Mouse (Mus musculus): ENCODE results near the gene Tnfaip1. TPM values are rescaled to one million over a fixed set of nuclear protein-coding genes. Genes with fewer than 3 reads are reported as not detected.

The Tnfaip1 gene
- polyA plus RNA-seq, 1 experiment = 14.3 TPM

DNA sequence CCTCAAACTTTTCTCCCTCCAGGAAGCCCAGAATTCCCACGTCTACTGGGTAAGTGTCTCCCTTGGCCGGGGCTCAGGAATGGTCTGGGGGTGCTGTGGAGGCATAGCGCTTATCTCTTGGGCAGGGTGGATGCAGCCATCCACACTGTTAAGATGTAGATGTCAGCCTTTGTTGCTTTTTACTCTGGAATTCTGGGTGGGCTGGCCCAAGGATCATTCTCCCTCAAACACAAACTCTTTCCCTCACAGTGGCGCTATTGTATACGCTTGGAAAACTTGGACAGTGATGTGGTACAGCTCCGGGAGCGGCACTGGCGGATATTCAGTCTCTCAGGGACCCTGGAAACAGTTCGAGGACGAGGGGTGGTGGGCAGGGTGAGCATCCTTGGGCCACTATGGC lies 17.2 kb downstream of the Tnfaip1 start:
- TF ChIP-seq CTCF (IDR thresholded peaks at IDR 0.05; ENCODE audit: borderline replicate concordance, control insufficient read depth, extremely low read depth, insufficient read depth, low read length, poor library complexity) (no peak), POLR2A (IDR thresholded peaks at IDR 0.05; ENCODE audit: control insufficient read depth, extremely low read depth, insufficient read depth, low read length, poor library complexity) (no peak)
- DNase-seq = no peak
- H3K36me3 ChIP-seq (ENCODE audit: control insufficient read depth, insufficient read depth, low read length) = peaks cover 40% of the 10 kb centered on the region
- H3K4me1 ChIP-seq (replicated peaks; ENCODE audit: control insufficient read depth, insufficient read depth, low read length) = no peaks in the 10 kb centered on the region
- H3K4me3 ChIP-seq (ENCODE audit: control insufficient read depth, insufficient read depth, low read length) = no peak overlapping the region
- H3K27ac ChIP-seq (ENCODE audit: control insufficient read depth, insufficient read depth, low read length) = no peak overlapping the region
- H3K27me3 ChIP-seq (ENCODE audit: control insufficient read depth, insufficient read depth, low read length) = no peaks in the 10 kb centered on the region
- 98% methylated on average over 10 of the region's 10 CpGs for WGBS

DNA sequence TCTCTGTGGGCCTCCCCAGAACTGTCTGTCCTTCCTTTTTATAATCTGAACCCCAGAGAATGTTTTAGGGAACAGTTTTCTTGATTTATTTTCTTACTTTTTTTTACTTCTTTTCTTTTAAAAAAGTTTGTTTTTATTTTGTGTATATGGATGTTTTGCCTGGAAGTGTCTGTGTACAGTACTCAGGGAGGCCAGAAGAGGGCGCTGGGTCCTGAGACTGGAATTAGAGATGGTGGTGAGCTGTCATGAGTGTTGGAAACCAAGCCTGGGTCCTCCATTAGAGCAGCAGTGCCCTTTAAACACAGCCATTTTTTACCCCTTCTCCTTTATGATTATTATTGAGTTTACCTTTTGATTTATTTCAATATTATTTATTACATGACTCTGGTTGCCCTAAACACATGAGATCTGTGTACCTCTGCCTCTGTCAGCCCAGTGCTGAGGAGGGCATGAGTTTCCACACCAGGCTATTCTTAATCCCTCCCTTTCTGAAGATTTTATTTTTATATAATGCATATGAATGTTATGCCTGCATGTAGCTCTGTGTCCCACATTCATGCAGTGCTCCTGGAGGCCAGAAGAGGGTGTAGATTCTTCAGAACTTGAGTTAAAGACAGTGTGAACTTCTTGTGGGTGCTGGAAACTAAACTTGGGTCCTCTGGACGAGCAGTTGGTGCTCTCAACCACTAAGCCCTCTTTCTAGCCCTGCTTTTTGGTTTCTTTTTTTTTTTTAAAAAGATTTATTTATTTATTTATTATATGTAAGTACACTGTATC lies 20.4 kb downstream of the Tnfaip1 start:
- WGBS = 87% methylated on average over 2 of the region's 2 CpGs
- TF ChIP-seq CTCF (IDR thresholded peaks at IDR 0.05; ENCODE audit: borderline replicate concordance, control insufficient read depth, extremely low read depth, insufficient read depth, low read length, poor library complexity) (no peak), POLR2A (IDR thresholded peaks at IDR 0.05; ENCODE audit: control insufficient read depth, extremely low read depth, insufficient read depth, low read length, poor library complexity) (no peak)
- Histone ChIP-seq H3K4me3 (ENCODE audit: control insufficient read depth, insufficient read depth, low read length) (no peak overlapping the region), H3K27me3 (ENCODE audit: control insufficient read depth, insufficient read depth, low read length) (no peaks in the 10 kb centered on the region), H3K36me3 (ENCODE audit: control insufficient read depth, insufficient read depth, low read length) (peaks cover 26% of the 10 kb centered on the region), H3K4me1 (replicated peaks; ENCODE audit: control insufficient read depth, insufficient read depth, low read length) (peaks cover 4% of the 10 kb centered on the region), H3K27ac (ENCODE audit: control insufficient read depth, insufficient read depth, low read length) (no peak overlapping the region)
- DNase-seq = no peak

DNA sequence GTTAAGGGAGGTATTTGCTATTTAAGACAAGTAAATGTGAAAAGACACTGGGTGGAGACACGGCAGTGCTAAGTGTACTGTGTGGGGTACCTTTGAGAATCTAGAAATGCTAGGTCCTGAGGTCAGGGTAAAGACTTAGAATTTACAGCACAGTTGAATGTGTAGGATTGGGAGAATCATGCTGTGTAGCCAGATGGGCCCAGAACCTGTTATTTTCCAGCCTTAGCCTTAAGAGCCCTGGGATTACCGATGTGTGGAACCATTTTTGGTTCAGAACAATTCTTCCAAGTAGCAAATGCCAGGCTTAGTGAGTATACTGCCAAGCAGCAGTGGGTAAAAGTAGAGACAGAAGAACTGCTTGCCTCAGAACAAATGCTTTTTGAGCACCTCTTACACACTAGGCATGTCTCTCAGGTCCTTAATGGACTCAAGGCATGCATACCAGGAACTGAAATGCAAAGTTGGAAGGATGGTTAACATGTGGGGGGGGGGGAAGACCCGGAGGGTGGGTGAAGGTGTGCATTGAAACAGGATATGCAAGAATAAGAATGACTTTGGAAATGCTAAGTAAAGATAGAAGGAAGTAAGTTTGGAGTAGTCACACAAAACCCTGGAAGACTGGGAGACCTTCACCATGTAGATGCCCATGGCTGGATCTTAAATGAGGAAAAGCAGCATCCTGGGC lies 22.9 kb downstream of the Tnfaip1 start:
- peaks cover 4% of the 10 kb centered on the region for H3K4me1 ChIP-seq (replicated peaks; ENCODE audit: control insufficient read depth, insufficient read depth, low read length)
- peaks cover 16% of the 10 kb centered on the region for H3K36me3 ChIP-seq (ENCODE audit: control insufficient read depth, insufficient read depth, low read length)
- H3K27me3 ChIP-seq (ENCODE audit: control insufficient read depth, insufficient read depth, low read length) = no peaks in the 10 kb centered on the region
- H3K4me3 ChIP-seq (ENCODE audit: control insufficient read depth, insufficient read depth, low read length) = no peak overlapping the region
- no peak overlapping the region for H3K27ac ChIP-seq (ENCODE audit: control insufficient read depth, insufficient read depth, low read length)
- WGBS = 76% methylated on average over 3 of the region's 3 CpGs
- no peak for DNase-seq
- TF ChIP-seq CTCF (IDR thresholded peaks at IDR 0.05; ENCODE audit: borderline replicate concordance, control insufficient read depth, extremely low read depth, insufficient read depth, low read length, poor library complexity) (no peak), POLR2A (IDR thresholded peaks at IDR 0.05; ENCODE audit: control insufficient read depth, extremely low read depth, insufficient read depth, low read length, poor library complexity) (no peak)

DNA sequence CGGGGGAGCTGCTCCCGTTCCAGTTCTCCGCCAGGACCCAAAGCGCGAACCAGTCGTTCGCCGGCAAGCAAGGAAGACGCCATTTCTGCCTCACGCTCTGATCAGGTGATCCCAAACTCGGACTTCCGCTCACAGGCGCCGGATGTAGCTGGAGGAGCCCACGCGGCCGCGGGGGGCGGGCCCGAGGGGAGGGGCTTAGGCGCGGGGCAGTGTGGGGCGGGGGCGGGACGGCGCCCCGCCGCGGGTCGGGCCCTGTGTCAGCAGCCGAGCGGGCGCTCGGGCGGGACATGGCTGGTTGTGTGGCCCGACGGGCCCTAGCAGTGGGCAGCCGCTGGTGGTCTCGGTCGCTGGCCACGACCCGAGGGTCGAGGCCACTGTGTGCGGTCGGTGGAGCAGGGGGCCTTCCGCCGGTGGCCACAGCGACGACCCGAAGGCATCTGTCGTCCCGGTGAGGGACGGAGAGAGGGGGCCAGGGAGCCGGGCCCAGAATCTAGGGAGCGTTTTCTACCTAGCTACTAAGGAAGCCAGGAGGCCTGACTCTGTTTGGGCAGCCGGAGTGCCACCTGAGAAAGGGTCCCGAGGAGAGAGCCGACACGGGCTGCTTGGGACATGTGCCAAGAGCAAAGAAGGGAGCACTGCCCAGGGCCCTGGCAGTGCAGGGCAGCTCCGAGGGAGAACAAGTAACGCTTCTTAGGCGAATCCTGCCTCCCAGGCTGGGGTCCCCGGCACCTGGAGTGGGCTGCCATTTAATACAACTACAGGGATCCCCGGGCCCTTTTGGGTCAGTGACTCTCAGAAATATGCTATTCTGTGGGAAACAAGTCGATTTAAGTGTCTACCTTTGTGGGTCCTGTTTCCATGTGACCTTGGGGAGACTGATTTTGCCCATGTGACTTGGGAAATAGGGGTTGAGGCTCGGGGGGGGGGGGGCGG lies 23.8 kb downstream of the Tnfaip1 start, which contains the start of the genes Tmem199 and Poldip2:
Gene Tmem199 (minus strand): TSS at position 148 of the 933 bp plus-strand sequence.
Gene Poldip2 (plus strand): TSS at position 169 of the 933 bp plus-strand sequence.
- DNase-seq = peak; percentile 88
- Histone ChIP-seq H3K27ac (ENCODE audit: control insufficient read depth, insufficient read depth, low read length) (no peak within 1 kb of the TSS), H3K4me1 (replicated peaks; ENCODE audit: control insufficient read depth, insufficient read depth, low read length) (peaks cover 4% of the 10 kb centered on the region), H3K27me3 (ENCODE audit: control insufficient read depth, insufficient read depth, low read length) (no peaks in the 10 kb centered on the region), H3K36me3 (ENCODE audit: control insufficient read depth, insufficient read depth, low read length) (peaks cover 12% of the 10 kb centered on the region), H3K4me3 (ENCODE audit: control insufficient read depth, insufficient read depth, low read length) (peak within 1 kb of the TSS; percentile 93)
- under 1% methylated on average over 67 of the region's 67 CpGs for WGBS
- TF ChIP-seq CTCF (IDR thresholded peaks at IDR 0.05; ENCODE audit: borderline replicate concordance, control insufficient read depth, extremely low read depth, insufficient read depth, low read length, poor library complexity) (no peak), POLR2A (IDR thresholded peaks at IDR 0.05; ENCODE audit: control insufficient read depth, extremely low read depth, insufficient read depth, low read length, poor library complexity) (peak; percentile 89)

DNA sequence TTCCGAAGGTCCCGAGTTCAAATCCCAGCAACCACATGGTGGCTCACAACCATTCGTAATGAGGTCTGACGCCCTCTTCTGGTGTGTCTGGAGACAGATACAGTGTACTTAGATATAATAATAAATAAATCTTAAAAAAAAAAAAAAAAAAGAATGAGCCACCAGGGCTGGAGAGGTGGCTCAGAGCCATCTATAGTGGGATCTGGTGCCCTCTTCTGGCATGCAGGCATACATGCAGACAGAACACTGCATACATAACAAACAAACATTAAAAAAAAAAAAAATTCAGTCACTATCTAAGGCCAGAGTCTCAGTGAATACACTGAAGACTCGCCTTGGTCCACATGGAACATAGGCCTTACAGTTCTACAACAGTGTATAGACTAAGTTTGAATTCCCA lies 27.0 kb downstream of the Tnfaip1 start:
- 93% methylated on average over 5 of the region's 5 CpGs for WGBS
- Histone ChIP-seq H3K36me3 (ENCODE audit: control insufficient read depth, insufficient read depth, low read length) (peaks cover 5% of the 10 kb centered on the region), H3K4me1 (replicated peaks; ENCODE audit: control insufficient read depth, insufficient read depth, low read length) (peaks cover 4% of the 10 kb centered on the region), H3K4me3 (ENCODE audit: control insufficient read depth, insufficient read depth, low read length) (no peak overlapping the region), H3K27me3 (ENCODE audit: control insufficient read depth, insufficient read depth, low read length) (no peaks in the 10 kb centered on the region), H3K27ac (ENCODE audit: control insufficient read depth, insufficient read depth, low read length) (no peak overlapping the region)
- TF ChIP-seq CTCF (IDR thresholded peaks at IDR 0.05; ENCODE audit: borderline replicate concordance, control insufficient read depth, extremely low read depth, insufficient read depth, low read length, poor library complexity) (no peak), POLR2A (IDR thresholded peaks at IDR 0.05; ENCODE audit: control insufficient read depth, extremely low read depth, insufficient read depth, low read length, poor library complexity) (no peak)
- peak; percentile 14 for DNase-seq

DNA sequence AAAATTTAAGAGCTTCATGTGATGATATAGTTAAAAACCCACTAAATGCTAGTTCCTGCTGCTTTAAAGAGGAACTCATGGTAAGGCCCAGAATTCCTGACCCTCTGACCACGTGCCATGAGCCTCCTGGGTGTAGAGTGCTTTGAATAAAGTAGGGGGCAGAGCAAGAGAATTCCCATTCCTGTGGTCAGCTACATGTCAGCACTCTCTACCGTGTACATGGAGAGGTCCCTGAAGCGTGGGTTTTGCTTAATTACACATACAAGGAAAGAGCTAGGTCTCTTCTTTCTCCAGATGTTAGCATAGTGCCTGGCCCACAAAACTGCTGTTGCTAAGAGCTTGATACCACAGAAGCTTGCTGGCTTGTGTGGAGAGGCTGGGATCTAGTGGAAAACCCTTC lies 30.7 kb downstream of the Tnfaip1 start:
- WGBS = 88% methylated on average over 3 of the region's 3 CpGs
- no peak for DNase-seq
- Histone ChIP-seq H3K36me3 (ENCODE audit: control insufficient read depth, insufficient read depth, low read length) (peaks cover 5% of the 10 kb centered on the region), H3K4me3 (ENCODE audit: control insufficient read depth, insufficient read depth, low read length) (no peak overlapping the region), H3K4me1 (replicated peaks; ENCODE audit: control insufficient read depth, insufficient read depth, low read length) (no peaks in the 10 kb centered on the region), H3K27me3 (ENCODE audit: control insufficient read depth, insufficient read depth, low read length) (no peaks in the 10 kb centered on the region; the same call in 1 of the 2 replicates), H3K27ac (ENCODE audit: control insufficient read depth, insufficient read depth, low read length) (no peak overlapping the region)
- no peak for TF ChIP-seq CTCF (IDR thresholded peaks at IDR 0.05; ENCODE audit: borderline replicate concordance, control insufficient read depth, extremely low read depth, insufficient read depth, low read length, poor library complexity)
- TF ChIP-seq POLR2A (IDR thresholded peaks at IDR 0.05; ENCODE audit: control insufficient read depth, extremely low read depth, insufficient read depth, low read length, poor library complexity) = no peak

All from thymus, adult 2 months (tissue).